Mouse (Mus musculus): ENCODE data around the gene Nckap5l. TPM values are rescaled to one million over a fixed set of nuclear protein-coding genes. Genes with fewer than 3 reads are reported as not detected.

Gene Nckap5l
- polyA plus RNA-seq, 1 experiment from 2014 or later, result 0.53 TPM

- 27% methylated on average over 7 of the region's 7 CpGs for WGBS (ENCODE audit: insufficient replicate concordance)
- no peak for TF ChIP-seq EP300 (IDR thresholded peaks at IDR 0.05; ENCODE audit: low read depth)
- TF ChIP-seq CTCF (IDR thresholded peaks at IDR 0.05; ENCODE audit: low read depth), result no peak
- DNase-seq (no peak), ATAC-seq (no peak)
- Histone ChIP-seq H3K27ac (ENCODE audit: low read depth) (peak overlapping the region; percentile 63), H3K4me1 (ENCODE audit: insufficient read depth) (peaks cover 11% of the 10 kb centered on the region), H3K4me2 (ENCODE audit: low read depth, low read length) (peak overlapping the region; percentile 84), H3K9ac (replicated peaks) (peak overlapping the region; percentile 55; the same call in 1 of the 2 replicates), H3K4me3 (ENCODE audit: low read depth, low read length) (peak overlapping the region; percentile 57), H3K9me3 (ENCODE audit: low read length) (no peaks in the 10 kb centered on the region), H3K36me3 (replicated peaks; ENCODE audit: insufficient read depth, low read length) (no peaks in the 10 kb centered on the region), H3K27me3 (ENCODE audit: insufficient read depth, low read length) (no peaks in the 10 kb centered on the region)
Observed at GRCm38 (mm10) chr15:99456338-99456962, 1.1 kb downstream of the Nckap5l start.

- H3K27me3 ChIP-seq (ENCODE audit: insufficient read depth, low read length), result no peaks in the 10 kb centered on the region
- no peaks in the 10 kb centered on the region for H3K9me3 ChIP-seq (ENCODE audit: low read length)
- H3K4me1 ChIP-seq (ENCODE audit: insufficient read depth), result peaks cover 11% of the 10 kb centered on the region
- no peaks in the 10 kb centered on the region for H3K36me3 ChIP-seq (replicated peaks; ENCODE audit: insufficient read depth, low read length)
- no peak for ATAC-seq
- DNase-seq, result no peak
- TF ChIP-seq EP300 (IDR thresholded peaks at IDR 0.05; ENCODE audit: low read depth) (no peak), CTCF (IDR thresholded peaks at IDR 0.05; ENCODE audit: low read depth) (no peak)
- H3K4me3 ChIP-seq (ENCODE audit: low read depth, low read length), result no peak overlapping the region
- H3K9ac ChIP-seq (replicated peaks), result no peak overlapping the region
- no peak overlapping the region for H3K27ac ChIP-seq (ENCODE audit: low read depth)
- 80% methylated on average over 3 of the region's 3 CpGs for WGBS (ENCODE audit: insufficient replicate concordance)
- H3K4me2 ChIP-seq (ENCODE audit: low read depth, low read length), result no peak overlapping the region
Observed at GRCm38 (mm10) chr15:99455415-99455814, 2.1 kb downstream of the Nckap5l start.

- H3K4me1 ChIP-seq (ENCODE audit: insufficient read depth), result peaks cover 16% of the 10 kb centered on the region
- H3K27me3 ChIP-seq (ENCODE audit: insufficient read depth, low read length), result no peaks in the 10 kb centered on the region
- no peak overlapping the region for H3K9ac ChIP-seq (replicated peaks)
- H3K27ac ChIP-seq (ENCODE audit: low read depth), result no peak overlapping the region
- no peak overlapping the region for H3K4me2 ChIP-seq (ENCODE audit: low read depth, low read length)
- H3K4me3 ChIP-seq (ENCODE audit: low read depth, low read length), result no peak overlapping the region
- no peaks in the 10 kb centered on the region for H3K9me3 ChIP-seq (ENCODE audit: low read length)
- TF ChIP-seq EP300 (IDR thresholded peaks at IDR 0.05; ENCODE audit: low read depth) (no peak), CTCF (IDR thresholded peaks at IDR 0.05; ENCODE audit: low read depth) (no peak)
- H3K36me3 ChIP-seq (replicated peaks; ENCODE audit: insufficient read depth, low read length), result no peaks in the 10 kb centered on the region
- 83% methylated on average over 7 of the region's 7 CpGs for WGBS (ENCODE audit: insufficient replicate concordance)
- ATAC-seq (no peak), DNase-seq (no peak)
Observed at GRCm38 (mm10) chr15:99454585-99455279, 2.8 kb downstream of the Nckap5l start.

GRCm38 (mm10) chr15:99453153-99453900 is 4.2 kb downstream of the Nckap5l start:
- no peak for ATAC-seq

GRCm38 (mm10) chr15:99449751-99450280 is 7.7 kb downstream of the Nckap5l start:
- 37% methylated on average over 8 of the region's 8 CpGs for WGBS (ENCODE audit: insufficient replicate concordance)
- no peaks in the 10 kb centered on the region for H3K9me3 ChIP-seq (ENCODE audit: low read length)
- peak overlapping the region; percentile 39; the same call in 1 of the 2 replicates for H3K27ac ChIP-seq (ENCODE audit: low read depth)
- no peak overlapping the region for H3K4me3 ChIP-seq (ENCODE audit: low read depth, low read length)
- H3K9ac ChIP-seq (replicated peaks), result no peak overlapping the region
- no peaks in the 10 kb centered on the region for H3K27me3 ChIP-seq (ENCODE audit: insufficient read depth, low read length)
- TF ChIP-seq CTCF (IDR thresholded peaks at IDR 0.05; ENCODE audit: low read depth), result no peak
- no peak for TF ChIP-seq EP300 (IDR thresholded peaks at IDR 0.05; ENCODE audit: low read depth)
- H3K36me3 ChIP-seq (replicated peaks; ENCODE audit: insufficient read depth, low read length), result no peaks in the 10 kb centered on the region
- DNase-seq (no peak), ATAC-seq (peak; percentile 67)
- H3K4me1 ChIP-seq (ENCODE audit: insufficient read depth), result peaks cover 15% of the 10 kb centered on the region
- 0 out of 2 replicates have a peak overlapping the region, but pooled peaks have one; percentile 18 for H3K4me2 ChIP-seq (ENCODE audit: low read depth, low read length)

More at GRCm38 (mm10) chr15:99453153-99453900, 4.2 kb downstream of the Nckap5l start:
- Histone ChIP-seq H3K4me3 (ENCODE audit: low read depth, low read length) (no peak overlapping the region), H3K9ac (replicated peaks) (no peak overlapping the region), H3K27ac (ENCODE audit: low read depth) (no peak overlapping the region), H3K9me3 (ENCODE audit: low read length) (no peaks in the 10 kb centered on the region), H3K4me2 (ENCODE audit: low read depth, low read length) (no peak overlapping the region), H3K36me3 (replicated peaks; ENCODE audit: insufficient read depth, low read length) (no peaks in the 10 kb centered on the region), H3K4me1 (ENCODE audit: insufficient read depth) (peaks cover 26% of the 10 kb centered on the region), H3K27me3 (ENCODE audit: insufficient read depth, low read length) (no peaks in the 10 kb centered on the region)
- no peak for DNase-seq
- TF ChIP-seq EP300 (IDR thresholded peaks at IDR 0.05; ENCODE audit: low read depth) (no peak), CTCF (IDR thresholded peaks at IDR 0.05; ENCODE audit: low read depth) (no peak)
- WGBS (ENCODE audit: insufficient replicate concordance), result 75% methylated on average over 11 of the region's 11 CpGs
